Mouse (Mus musculus) myocyte (in vitro differentiated cells): ENCODE measurements around the gene Pvr.

Source experiments
- CEBPB ChIP-seq: IDR thresholded peaks from 2 replicates; pipeline ENCODE4 v1.6.1; 2011; ENCODE audit warnings: mild to moderate bottlenecking, moderate library complexity; ENCODE audit not compliant: poor library complexity, insufficient read depth, severe bottlenecking
- MAX ChIP-seq: IDR thresholded peaks from one replicate; pipeline ENCODE4 v1.6.1; 2011; ENCODE audit warnings: low read depth, mild to moderate bottlenecking, control low read depth
- MYOG ChIP-seq, 3 experiments: IDR thresholded peaks; one replicate each; pipeline ENCODE4 v1.6.1; 2011; ENCODE audit warnings: control low read depth in 2 of 3, low read depth in 2 of 3, mild to moderate bottlenecking in 2 of 3; ENCODE audit not compliant: insufficient read length in 2 of 3, control insufficient read depth in 1 of 3, insufficient read depth in 1 of 3
- POLR2A ChIP-seq: IDR thresholded peaks from one replicate; pipeline ENCODE4 v1.6.1; 2011; ENCODE audit warnings: low read depth, mild to moderate bottlenecking, control low read depth, moderate library complexity; ENCODE audit not compliant: insufficient read length
- POLR2AphosphoS2 ChIP-seq: IDR thresholded peaks from one replicate; pipeline ENCODE4 v1.6.1; 2011; ENCODE audit warnings: low read depth, control low read depth; ENCODE audit not compliant: insufficient read length
- TCF12 ChIP-seq: IDR thresholded peaks from one replicate; pipeline ENCODE4 v1.6.1; 2011; ENCODE audit warnings: mild to moderate bottlenecking, control low read depth; ENCODE audit not compliant: poor library complexity, insufficient read depth, severe bottlenecking
- USF1 ChIP-seq: IDR thresholded peaks from one replicate; pipeline ENCODE4 v1.6.1; 2011; ENCODE audit warnings: low read depth, mild to moderate bottlenecking, control low read depth, moderate library complexity

GRCm38 (mm10) chr7:19887849-19888248, 33.1 kb downstream of the Pvr start, which contains the start of gene Ceacam19:
- no peak for TF ChIP-seq TCF12
- TF ChIP-seq MYOG (IDR thresholded peaks at IDR 0.05; ENCODE audit: control insufficient read depth in 1 of 3, insufficient read depth in 1 of 3, insufficient read length in 2 of 3, low read depth in 2 of 3), result no peak
- TF ChIP-seq POLR2A, result no peak
- no peak for TF ChIP-seq POLR2AphosphoS2
- TF ChIP-seq MAX, result no peak
- no peak for TF ChIP-seq CEBPB
- TF ChIP-seq USF1, result no peak
